Mouse (Mus musculus): Measurements from ENCODE around the gene E130116L18Rik.
"Not testable (repeated sequence)": the region's sequence is repeated elsewhere in the genome, so short reads cannot be mapped to it uniquely, and the experiment has no call there.

Gene E130116L18Rik

DNA sequence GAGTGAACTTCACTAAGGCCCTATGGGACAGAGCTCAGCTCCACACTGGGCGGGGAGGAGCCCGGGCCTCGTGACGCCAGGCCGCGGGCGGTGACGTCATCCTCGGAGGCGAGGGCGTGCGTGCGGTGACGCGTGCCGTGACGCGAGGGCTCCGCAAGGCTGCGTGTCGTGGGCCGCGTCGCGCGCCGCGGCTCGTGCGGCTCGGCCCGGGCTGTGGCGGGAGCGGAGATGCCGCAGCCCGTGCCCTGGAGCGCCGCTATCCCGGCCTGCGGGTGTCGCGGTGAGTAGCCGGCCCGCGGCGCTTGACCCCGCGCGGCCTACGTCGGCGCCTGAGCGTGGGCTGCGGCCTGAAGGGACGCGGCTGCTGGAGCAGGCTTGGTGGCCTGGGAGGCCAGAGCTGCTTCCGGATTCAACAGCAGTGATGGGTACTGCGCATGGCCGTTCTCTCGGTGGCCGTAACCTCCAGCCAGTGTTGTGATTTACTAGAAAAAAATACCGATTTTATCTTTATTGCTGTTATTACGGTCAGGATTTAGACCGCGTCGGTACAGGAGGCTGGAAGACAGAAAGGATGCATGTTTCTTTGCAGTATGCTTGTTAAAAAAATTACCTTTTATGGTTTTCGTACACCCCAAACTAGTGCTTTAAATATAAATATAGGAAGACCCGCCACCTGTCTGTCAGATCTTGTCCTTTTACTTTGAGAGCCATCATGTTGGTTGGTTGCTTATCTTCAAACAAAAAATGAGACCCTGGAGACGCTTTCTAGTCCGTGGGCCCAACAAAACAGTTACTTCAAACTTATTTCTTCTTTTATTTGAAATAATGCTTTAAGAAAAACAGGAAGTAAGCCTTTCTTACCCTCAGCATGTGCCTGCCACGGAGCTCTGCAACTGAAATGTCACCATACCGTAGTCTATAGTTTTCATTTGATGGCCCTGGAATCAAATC is at the start of gene E130116L18Rik:
Gene E130116L18Rik, minus strand, starts transcription at position 402 of the 951 bp plus-strand sequence.
- DNase-seq (ENCODE audit: low spot score), result peak; percentile 85

- DNase-seq (ENCODE audit: low spot score), result no peak
These were observed 45.4 kb upstream of the E130116L18Rik start for GRCm38 (mm10) chr5:25268258-25268888.

DNA sequence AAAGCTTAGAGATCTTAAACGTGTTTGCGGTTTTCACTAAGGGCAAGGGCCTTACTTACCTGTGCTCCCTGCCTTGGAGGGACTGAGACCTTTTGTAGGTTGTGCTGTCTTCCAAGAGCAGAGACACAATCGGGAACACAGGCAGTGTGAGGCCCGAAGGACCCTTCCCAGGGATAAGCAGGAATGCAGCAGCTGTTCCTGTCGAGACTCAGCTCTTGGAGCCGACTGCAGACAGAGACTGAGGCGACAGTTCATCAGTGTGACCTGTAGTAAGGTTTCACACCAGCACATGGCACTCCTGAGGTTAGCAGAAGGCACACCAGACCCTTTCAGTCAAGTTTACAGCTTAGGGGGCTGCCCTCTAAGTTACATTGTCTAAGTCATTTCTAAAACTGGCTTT is 39.3 kb upstream of the E130116L18Rik start:
- DNase-seq (ENCODE audit: low spot score), result no peak

- DNase-seq (ENCODE audit: low spot score), result no peak
These were observed 38.5 kb upstream of the E130116L18Rik start for GRCm38 (mm10) chr5:25261452-25261851.

DNA sequence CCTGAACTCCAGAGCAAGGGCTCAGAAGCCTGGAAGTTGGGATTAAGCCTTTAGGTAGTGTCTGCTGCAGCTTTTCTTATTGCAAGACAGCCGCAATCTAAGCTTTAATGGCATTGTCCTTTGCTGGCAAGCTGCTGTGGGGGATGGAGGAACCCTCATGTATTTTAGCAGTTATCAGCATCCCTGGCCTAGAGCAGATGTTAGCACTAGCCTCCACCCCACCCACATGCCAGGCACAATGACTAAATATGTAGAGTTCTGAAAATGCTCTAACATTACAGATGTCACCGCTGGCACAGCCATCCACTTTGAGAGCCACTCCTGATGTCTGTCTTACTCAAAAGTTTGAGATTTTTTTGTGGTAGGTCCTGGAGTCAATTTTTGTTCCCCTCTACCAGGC is 33.7 kb upstream of the E130116L18Rik start:
- DNase-seq (ENCODE audit: low spot score), result no peak

- no peak for DNase-seq (ENCODE audit: low spot score)
These were observed 31.5 kb upstream of the E130116L18Rik start for GRCm38 (mm10) chr5:25254491-25254890.

GRCm38 (mm10) chr5:25252825-25253544 is 30.0 kb upstream of the E130116L18Rik start:
- DNase-seq (ENCODE audit: low spot score), result no peak

DNA sequence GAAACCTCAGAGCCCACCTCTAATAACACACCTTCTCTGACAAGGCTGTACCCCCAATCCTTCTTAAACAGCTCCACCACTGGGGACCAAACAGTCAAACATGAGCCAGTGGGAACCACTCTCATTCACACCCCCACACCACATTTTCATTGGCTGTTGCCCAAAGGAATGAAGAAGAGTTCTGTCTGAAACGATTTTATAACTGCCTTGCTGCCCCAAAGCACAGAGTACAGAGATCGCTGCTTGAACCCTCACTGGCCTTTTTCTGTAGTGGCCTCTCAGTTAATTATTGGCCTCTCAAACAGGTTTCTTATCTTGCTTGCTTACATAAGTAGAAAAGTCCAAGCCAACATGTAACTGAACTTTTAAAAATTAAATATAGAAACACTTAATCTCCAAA is 29.5 kb upstream of the E130116L18Rik start:
- DNase-seq (ENCODE audit: low spot score), result no peak

DNA sequence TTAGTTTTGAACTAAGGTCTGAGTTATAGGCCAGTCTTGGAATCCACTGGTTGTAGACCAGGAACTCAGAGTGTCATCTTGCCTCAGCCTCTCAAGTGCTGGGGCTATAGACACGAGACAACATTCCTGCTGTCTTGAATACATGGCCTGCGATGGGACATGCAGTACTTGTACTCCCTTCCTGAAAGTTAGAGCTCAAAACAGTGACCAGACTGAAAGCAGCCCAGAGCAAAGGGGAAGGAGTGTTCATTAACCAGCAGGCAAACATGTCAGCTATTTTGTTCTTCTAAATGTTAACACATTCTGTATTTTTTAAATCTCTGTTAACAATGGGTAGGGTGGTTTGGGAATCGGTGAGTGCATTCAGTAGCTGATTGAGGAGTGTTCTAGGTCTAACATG is 24.1 kb upstream of the E130116L18Rik start:
- DNase-seq (ENCODE audit: low spot score), result no peak

DNA sequence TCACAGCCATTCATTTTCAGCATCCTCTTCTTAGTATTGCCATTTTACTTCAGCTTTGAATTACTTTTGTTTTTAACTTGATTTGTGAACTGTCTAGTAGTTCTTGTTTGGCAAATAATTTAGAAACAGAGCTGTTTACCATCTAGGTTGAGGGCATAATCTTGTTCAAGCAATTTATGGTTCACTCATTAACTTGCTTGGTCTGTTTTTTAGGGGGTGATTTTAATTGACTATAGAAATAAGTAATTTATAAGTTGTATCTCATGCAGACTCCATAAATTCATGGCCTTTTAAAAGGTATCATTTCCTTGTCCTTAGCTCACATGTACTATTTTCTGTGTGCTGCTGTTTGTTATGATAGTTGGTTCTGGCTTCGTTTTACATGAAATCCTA is 23.5 kb upstream of the E130116L18Rik start:
- DNase-seq (ENCODE audit: low spot score), result no peak

- DNase-seq (ENCODE audit: low spot score), result no peak
These were observed 23.0 kb upstream of the E130116L18Rik start for GRCm38 (mm10) chr5:25245806-25246472.

DNA sequence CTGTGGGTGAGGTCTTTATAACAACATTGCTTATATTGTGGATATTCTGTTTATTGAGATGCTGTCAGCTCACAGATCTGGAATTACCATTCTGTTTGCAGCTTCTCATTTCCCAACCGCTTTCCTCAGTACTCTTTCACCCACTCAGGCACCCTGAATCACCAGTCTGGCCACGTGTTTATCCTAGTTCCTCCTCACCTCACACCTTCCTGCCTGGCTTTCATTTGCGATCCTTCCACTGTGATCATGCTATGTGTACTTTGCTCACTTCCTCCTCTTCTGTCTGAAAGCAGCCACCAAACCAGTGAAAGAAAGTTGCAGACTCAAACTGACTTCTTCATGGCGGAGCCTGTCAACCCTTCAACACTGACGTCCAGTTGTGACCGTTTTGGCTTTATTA is 20.1 kb upstream of the E130116L18Rik start:
- no peak for DNase-seq (ENCODE audit: low spot score)

DNA sequence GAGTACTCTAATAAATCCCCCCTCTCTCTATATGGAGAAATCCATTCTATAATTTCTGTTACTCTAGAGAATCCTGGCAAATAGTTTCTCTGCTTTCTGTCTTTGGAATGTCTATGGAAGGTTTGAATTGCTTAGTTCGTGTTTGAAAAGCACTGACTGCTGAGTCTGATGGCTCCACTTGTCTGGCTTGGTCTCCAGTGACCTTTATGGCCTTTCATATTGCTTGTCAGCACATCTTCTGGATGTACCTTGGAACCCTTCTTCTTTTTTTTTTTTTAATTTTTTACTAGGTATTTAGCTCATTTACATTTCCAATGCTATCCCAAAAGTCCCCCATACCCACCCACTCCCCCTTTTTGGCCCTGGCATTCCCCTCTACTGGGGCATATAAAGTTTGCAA is 1.4 kb upstream of the E130116L18Rik start:
- not testable (repeated sequence) for DNase-seq (ENCODE audit: low spot score)

- DNase-seq (ENCODE audit: low spot score), result no peak
These were observed 1.3 kb downstream of the E130116L18Rik start, which contains the start of gene Galnt11 for GRCm38 (mm10) chr5:25221604-25222003. TSS of gene Galnt11 (plus strand) at chr5:25221904.

DNA sequence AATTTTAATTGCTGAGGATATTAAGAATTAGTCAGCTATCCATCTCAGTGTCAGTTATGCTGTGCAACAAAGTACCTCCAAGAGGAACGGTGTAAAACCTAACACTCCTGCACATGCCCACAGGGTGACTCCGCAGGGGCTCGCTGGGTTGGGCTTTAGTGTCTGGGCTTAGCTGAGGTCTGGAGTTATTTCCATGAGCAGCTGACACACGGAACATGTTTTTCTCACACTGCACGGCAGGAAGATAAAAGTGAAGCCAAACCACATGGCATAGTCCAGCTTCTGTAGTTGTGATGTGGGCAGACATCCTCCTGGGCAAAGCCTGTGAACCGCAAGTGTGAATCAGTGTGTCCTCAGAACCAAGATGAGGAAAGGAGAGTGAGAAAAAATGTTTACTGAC is 7.9 kb downstream of the E130116L18Rik start:
- DNase-seq (ENCODE audit: low spot score), result no peak

DNA sequence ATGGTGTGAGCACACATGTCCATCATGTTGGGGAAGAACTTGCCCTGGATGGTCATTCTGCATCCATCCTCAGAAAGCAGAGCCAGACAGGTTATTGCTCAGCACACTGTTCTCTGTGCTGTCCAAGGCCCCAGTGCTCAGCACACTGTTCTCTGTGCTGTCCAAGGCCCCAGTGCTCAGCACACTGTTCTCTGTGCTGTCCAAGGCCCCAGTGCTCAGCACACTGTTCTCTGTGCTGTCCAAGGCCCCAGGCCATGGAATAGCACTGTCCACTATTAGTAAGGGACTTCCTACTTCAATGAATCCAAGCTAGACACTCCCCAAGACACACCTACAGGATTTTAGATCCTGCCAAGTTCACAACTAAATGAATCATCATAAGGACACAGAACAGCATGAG is 9.7 kb downstream of the E130116L18Rik start:
- not testable (repeated sequence) for DNase-seq (ENCODE audit: low spot score)

DNA sequence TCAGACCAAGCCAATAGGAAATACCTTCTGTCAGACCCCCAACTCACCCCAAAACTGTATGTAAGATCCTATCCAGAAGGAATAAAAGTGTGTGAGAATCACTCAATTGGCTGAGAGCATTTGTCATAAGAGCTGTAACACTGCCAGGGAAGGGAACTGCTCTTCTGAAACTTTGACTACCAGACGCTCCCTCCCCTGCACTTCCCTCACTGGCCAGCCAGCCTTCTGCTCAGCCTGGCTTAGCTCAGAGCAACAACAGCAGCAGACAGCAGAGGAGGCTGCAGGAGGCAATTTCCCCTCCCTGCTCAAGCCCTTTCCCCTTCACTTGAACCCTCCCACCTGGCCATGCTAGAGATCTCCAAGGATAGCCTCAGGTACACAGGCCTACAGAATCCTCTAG is 11.1 kb downstream of the E130116L18Rik start:
- DNase-seq (ENCODE audit: low spot score), result no peak

DNA sequence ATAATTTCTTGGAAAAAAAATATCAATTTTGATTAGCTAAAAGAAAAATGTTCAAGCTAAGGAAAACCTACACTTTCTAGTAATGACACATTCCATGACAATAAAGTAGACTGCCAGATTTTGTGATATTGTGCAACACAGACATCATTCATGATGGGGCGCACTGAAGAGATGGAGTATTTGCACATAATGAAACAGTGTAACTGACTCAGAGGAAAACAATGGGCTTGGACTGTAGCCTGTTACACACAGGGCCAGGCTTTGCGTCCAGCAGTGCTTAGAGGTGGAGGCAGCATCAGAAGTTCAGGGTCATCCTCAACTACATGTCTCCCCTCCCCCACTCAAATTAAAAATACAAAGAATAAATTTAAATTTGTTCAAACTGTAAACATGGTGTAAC is 32.4 kb downstream of the E130116L18Rik start:
- DNase-seq (ENCODE audit: low spot score), result no peak

DNA sequence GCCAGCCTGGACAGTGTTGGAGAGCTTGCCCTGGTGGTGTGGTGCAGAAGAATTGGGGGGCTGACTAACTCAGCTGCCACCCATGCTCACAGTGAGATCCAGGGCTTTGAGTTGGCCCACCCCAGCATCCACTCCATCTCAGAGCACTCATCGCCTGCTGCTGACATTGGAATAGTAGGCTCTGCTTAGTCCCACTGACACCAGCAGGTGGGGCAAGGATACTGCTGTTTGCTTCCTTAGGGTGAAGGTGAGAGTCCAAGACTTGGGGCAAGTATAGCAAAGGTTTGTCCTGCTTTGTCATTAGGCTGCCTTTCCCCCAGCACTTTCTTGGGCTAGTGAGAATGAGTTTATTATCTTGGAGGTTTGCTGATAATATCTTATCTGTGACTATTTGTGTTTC is 34.2 kb downstream of the E130116L18Rik start:
- DNase-seq (ENCODE audit: low spot score), result peak; percentile 35

GRCm38 (mm10) chr5:25187727-25188126 is 35.2 kb downstream of the E130116L18Rik start:
- peak; percentile 4 for DNase-seq (ENCODE audit: low spot score)

GRCm38 (mm10) chr5:25184594-25184993 is 38.4 kb downstream of the E130116L18Rik start:
- DNase-seq (ENCODE audit: low spot score), result no peak

GRCm38 (mm10) chr5:25183595-25183994 is 39.4 kb downstream of the E130116L18Rik start:
- no peak for DNase-seq (ENCODE audit: low spot score)

Data from retina, embryonic 14.5 days (tissue).